Mouse (Mus musculus) heart, embryonic 16.5 days (tissue): ENCODE measurements around the gene Polr2c. TPM values are rescaled to one million over a fixed set of nuclear protein-coding genes. Genes with fewer than 3 reads are reported as not detected.

Source experiments
- ATAC-seq: fragments of 200-750 bp; cut with Nextera tagmentation; replicated peaks from 2 replicates; pipeline ENCODE4 v1.8.0; 2017; ENCODE audit warnings: moderate number of reproducible peaks; ENCODE audit not compliant: insufficient read depth, low FRiP score; ENCODE audit errors: extremely low read depth
- H3K27ac ChIP-seq: fragments of 300-500 bp; sonication (generic); 2 replicates; pipeline ENCODE4 v1.5.1; 2014; ENCODE audit warnings: mild to moderate bottlenecking, low read length, control low read depth, moderate library complexity
- H3K27me3 ChIP-seq: fragments of 300-500 bp; sonication (generic); 2 replicates; pipeline ENCODE4 v1.6.1; 2014; ENCODE audit warnings: low read length, mixed read lengths; ENCODE audit not compliant: control insufficient read depth, insufficient read depth
- H3K36me3 ChIP-seq: fragments of 300-500 bp; sonication (generic); 2 replicates; pipeline ENCODE4 v1.6.1; 2014; ENCODE audit not compliant: control insufficient read depth, insufficient read depth
- H3K4me1 ChIP-seq: fragments of 300-500 bp; sonication (generic); 2 replicates; pipeline ENCODE4 v1.6.1; 2014; ENCODE audit warnings: low read length, mixed read lengths; ENCODE audit not compliant: control insufficient read depth, insufficient read depth
- H3K4me2 ChIP-seq: fragments of 300-500 bp; sonication (generic); 2 replicates; pipeline ENCODE4 v1.6.1; 2014; ENCODE audit warnings: low read depth, mild to moderate bottlenecking, control low read depth, low read length
- H3K4me3 ChIP-seq: fragments of 300-500 bp; sonication (generic); 2 replicates; pipeline ENCODE4 v1.5.1; 2014; ENCODE audit warnings: mild to moderate bottlenecking, control low read depth, low read length
- H3K9ac ChIP-seq: fragments of 300-500 bp; sonication (generic); 2 replicates; pipeline ENCODE4 v1.6.1; 2014; ENCODE audit warnings: low read length, control low read depth
- H3K9me3 ChIP-seq: fragments of 300-500 bp; sonication (generic); replicated peaks from 2 replicates; pipeline ENCODE4 v1.6.1; 2016; ENCODE audit warnings: low read length; ENCODE audit not compliant: control insufficient read depth
- WGBS: fragments of 180-500 bp; shearing (Covaris S2); extraction: QIAGEN DNeasy Blood & Tissue Kit; methylation state at CpG from one replicate; pipeline ENCODE4 v1.1.7; 2014; 5-methylcytosine and 5-hydroxymethylcytosine counted together
- polyA plus RNA-seq: library from polyadenylated mRNA; unstranded; fragments of >200 nt; fragmentation: Nextera tagmentation; extraction: Ambion mirVana; gene quantifications from 2 replicates; pipeline ENCODE4 v1.2.1, GENCODE M21; 2015

Gene Polr2c
- polyA plus RNA-seq, 1 experiment from 2014 or later = 134 TPM

DNA sequence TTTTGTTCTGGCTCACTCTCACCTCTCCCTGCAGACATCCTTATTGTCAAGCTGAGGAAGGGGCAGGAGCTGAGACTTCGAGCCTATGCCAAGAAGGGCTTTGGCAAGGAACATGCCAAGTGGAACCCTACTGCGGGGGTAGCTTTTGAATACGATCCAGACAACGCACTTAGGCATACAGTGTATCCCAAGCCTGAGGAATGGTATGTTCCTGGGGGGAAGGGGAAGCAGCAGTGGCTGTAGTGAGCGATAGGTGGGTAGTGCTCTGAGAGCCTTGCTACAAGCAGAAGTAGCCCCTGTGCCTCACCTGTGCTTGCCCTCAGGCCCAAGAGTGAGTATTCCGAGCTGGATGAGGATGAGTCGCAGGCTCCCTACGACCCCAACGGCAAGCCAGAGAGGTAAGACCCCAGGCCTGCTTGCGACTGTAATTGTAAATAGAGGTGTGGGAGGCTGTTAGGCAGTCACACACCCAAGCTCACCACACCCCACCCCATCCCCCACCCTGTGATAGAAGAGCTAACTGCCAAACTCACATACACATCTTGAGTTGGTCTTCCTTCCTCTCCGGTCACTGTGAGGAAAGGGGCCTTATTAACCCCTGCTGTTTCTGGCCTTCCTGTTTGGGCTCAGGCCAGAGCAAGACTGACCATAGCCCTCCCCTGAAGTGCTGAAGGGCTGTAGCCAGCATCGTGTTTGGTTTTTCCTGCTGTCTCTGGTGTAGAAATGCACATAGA, 5.4 kb downstream of the Polr2c start:
- Histone ChIP-seq H3K36me3 (peaks cover 31% of the 10 kb centered on the region), H3K27me3 (no peaks in the 10 kb centered on the region), H3K4me3 (no peak overlapping the region), H3K9ac (no peak overlapping the region), H3K9me3 (no peaks in the 10 kb centered on the region), H3K4me1 (peaks cover 6% of the 10 kb centered on the region), H3K4me2 (no peak overlapping the region), H3K27ac (peak overlapping the region; percentile 60)
- ATAC-seq = peak; percentile 38; the same call in 1 of the 2 replicates
- 66% methylated on average over 12 of the region's 12 CpGs for WGBS

- Histone ChIP-seq H3K27me3 (no peaks in the 10 kb centered on the region), H3K4me2 (no peak overlapping the region), H3K27ac (no peak overlapping the region), H3K4me3 (no peak overlapping the region), H3K9me3 (no peaks in the 10 kb centered on the region), H3K36me3 (peaks cover 31% of the 10 kb centered on the region), H3K9ac (no peak overlapping the region), H3K4me1 (peaks cover 12% of the 10 kb centered on the region)
- no peak for ATAC-seq
- 65% methylated on average over 10 of the region's 10 CpGs for WGBS
Measured at GRCm38 (mm10) chr8:94863897-94864673, 6.8 kb downstream of the Polr2c start.

DNA sequence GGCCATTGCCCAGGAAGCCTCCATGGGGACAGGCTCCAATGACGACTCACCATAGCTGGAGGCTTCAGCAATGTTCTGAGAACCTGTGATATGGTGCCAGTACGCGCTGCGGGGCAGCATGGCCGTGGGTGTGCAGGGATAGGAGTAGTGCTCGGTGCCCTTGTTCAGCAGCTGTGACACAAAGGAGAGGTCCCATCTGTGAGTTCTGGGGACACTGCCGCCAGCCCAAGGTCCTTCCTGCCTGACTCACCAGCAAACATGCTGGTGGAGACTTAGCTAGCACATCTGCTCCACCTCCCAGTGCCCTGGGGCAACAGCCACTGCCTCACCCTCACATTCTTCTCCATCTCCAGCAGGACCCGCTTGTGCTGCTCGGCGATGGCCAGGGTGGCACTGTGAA, 8.0 kb downstream of the Polr2c start:
- H3K9ac ChIP-seq = no peak overlapping the region
- no peak overlapping the region for H3K4me2 ChIP-seq
- 82% methylated on average over 10 of the region's 10 CpGs for WGBS
- no peak for ATAC-seq
- H3K4me3 ChIP-seq = no peak overlapping the region
- H3K36me3 ChIP-seq = peaks cover 29% of the 10 kb centered on the region
- H3K27ac ChIP-seq = no peak overlapping the region
- H3K4me1 ChIP-seq = peaks cover 22% of the 10 kb centered on the region
- no peaks in the 10 kb centered on the region for H3K27me3 ChIP-seq
- H3K9me3 ChIP-seq = no peaks in the 10 kb centered on the region

DNA sequence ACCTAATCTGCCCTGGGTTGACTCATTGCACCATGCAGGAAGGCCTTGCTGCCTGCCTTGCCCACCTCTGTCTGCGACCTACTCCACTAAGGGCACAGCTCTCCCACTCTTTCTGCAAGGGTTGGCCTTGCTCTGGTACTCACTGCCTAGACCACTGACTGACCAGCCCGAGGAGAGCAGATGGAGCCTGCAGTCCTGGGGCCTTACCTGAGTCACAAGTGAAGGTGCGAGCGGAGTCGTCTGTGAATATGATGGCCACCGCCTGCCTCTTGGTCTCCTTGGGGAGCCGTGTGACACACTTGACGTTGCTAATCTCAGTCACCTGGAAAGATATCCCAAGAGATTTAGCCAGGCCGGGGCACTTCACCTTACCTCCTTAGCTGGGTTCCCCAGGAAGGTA, 9.7 kb downstream of the Polr2c start:
- H3K27me3 ChIP-seq = no peaks in the 10 kb centered on the region
- no peak overlapping the region for H3K4me2 ChIP-seq
- ATAC-seq = no peak
- no peak overlapping the region for H3K9ac ChIP-seq
- H3K27ac ChIP-seq = no peak overlapping the region
- no peak overlapping the region for H3K4me3 ChIP-seq
- 80% methylated on average over 9 of the region's 9 CpGs for WGBS
- H3K36me3 ChIP-seq = peaks cover 23% of the 10 kb centered on the region
- no peaks in the 10 kb centered on the region for H3K9me3 ChIP-seq
- H3K4me1 ChIP-seq = peaks cover 36% of the 10 kb centered on the region

GRCm38 (mm10) chr8:94869146-94869545, 11.9 kb downstream of the Polr2c start:
- ATAC-seq = peak; percentile 21; the same call in 1 of the 2 replicates
- H3K36me3 ChIP-seq = peaks cover 9% of the 10 kb centered on the region
- peaks cover 39% of the 10 kb centered on the region for H3K4me1 ChIP-seq
- H3K4me2 ChIP-seq = peak overlapping the region; percentile 17; the same call in 1 of the 2 replicates
- H3K9ac ChIP-seq = peak overlapping the region; percentile 35
- 41% methylated on average over 7 of the region's 7 CpGs for WGBS
- no peaks in the 10 kb centered on the region for H3K27me3 ChIP-seq
- H3K4me3 ChIP-seq = no peak overlapping the region
- H3K9me3 ChIP-seq = no peaks in the 10 kb centered on the region
- H3K27ac ChIP-seq = no peak overlapping the region

DNA sequence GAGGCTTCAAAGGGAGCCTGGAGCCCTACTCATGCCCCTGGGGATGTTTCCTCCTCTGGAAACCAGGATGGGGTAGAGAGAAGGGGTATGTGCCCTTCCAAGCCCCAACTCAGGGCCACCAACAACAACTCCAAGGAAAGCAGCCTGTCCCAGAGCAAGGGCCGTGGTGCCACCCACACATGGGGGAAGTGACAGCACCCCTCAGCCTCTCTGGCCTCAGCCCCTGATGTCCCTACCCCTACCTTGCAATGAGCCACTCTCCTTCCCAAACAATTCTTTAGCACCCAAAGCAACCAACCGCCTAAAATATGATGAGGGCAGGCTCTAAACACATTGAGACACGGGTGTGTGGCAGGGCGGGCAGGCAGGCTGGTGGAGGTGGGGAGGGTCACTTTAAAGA, 12.8 kb downstream of the Polr2c start:
- H3K4me3 ChIP-seq = no peak overlapping the region; the same call in 1 of the 2 replicates
- no peak overlapping the region for H3K9ac ChIP-seq
- no peak overlapping the region for H3K27ac ChIP-seq

GRCm38 (mm10) chr8:94870474-94871107, 13.3 kb downstream of the Polr2c start:
- Histone ChIP-seq H3K4me3 (peak overlapping the region; percentile 46), H3K9ac (peak overlapping the region; percentile 63), H3K36me3 (no peaks in the 10 kb centered on the region), H3K27me3 (no peaks in the 10 kb centered on the region), H3K4me2 (peak overlapping the region; percentile 67), H3K4me1 (peaks cover 52% of the 10 kb centered on the region), H3K9me3 (no peaks in the 10 kb centered on the region), H3K27ac (no peak overlapping the region; the same call in 1 of the 2 replicates)
- ATAC-seq = no peak
- 14% methylated on average over 22 of the region's 22 CpGs for WGBS

More for the DNA sequence above, 12.8 kb downstream of the Polr2c start:
- H3K27me3 ChIP-seq = no peaks in the 10 kb centered on the region
- H3K4me2 ChIP-seq = peak overlapping the region; percentile 67; the same call in 1 of the 2 replicates
- peaks cover 2% of the 10 kb centered on the region; the same call in 1 of the 2 replicates for H3K36me3 ChIP-seq
- no peak for ATAC-seq
- peaks cover 46% of the 10 kb centered on the region for H3K4me1 ChIP-seq
- H3K9me3 ChIP-seq = no peaks in the 10 kb centered on the region
- WGBS = 47% methylated on average over 4 of the region's 4 CpGs

GRCm38 (mm10) chr8:94871108-94871894, 14.1 kb downstream of the Polr2c start:
- Histone ChIP-seq H3K27ac (peak overlapping the region; percentile 60), H3K4me1 (peaks cover 53% of the 10 kb centered on the region), H3K27me3 (no peaks in the 10 kb centered on the region), H3K4me3 (peak overlapping the region; percentile 46), H3K9me3 (no peaks in the 10 kb centered on the region), H3K9ac (peak overlapping the region; percentile 63), H3K4me2 (peak overlapping the region; percentile 67), H3K36me3 (no peaks in the 10 kb centered on the region)
- peak; percentile 37 for ATAC-seq
- WGBS = 11% methylated on average over 7 of the region's 7 CpGs
